Mouse (Mus musculus): ENCODE data around the gene Tnrc18.

DNA sequence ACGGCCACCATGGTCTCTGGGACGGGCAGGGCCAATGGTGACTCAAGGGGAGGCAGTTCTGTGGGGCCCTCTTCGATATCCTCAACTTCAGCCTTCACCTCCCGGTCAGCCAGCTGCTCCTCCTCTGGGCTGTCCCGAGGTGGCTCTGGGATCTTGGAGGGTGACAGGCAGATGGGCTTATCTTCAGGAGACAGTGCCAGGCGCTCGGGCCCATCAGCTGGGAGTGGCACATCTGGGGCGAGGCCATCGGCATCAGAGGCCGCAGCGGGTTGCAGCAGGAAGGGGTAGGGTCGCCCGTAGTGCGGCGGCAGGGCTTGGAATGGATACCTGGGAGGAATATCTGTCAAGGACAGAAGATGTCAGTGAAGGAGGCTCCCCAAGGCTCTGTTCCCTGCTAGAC is 45.5 kb downstream of the Tnrc18 start:
- TF ChIP-seq CTCF (IDR thresholded peaks at IDR 0.05; ENCODE audit: control insufficient read depth, insufficient read depth, insufficient replicate concordance, low read depth, low read length) (no peak), POLR2A (IDR thresholded peaks at IDR 0.05; ENCODE audit: control insufficient read depth, low read depth, low read length) (no peak)

Data from testis, adult 2 months (tissue).